Mouse (Mus musculus): ENCODE results near the gene Rab3a. TPM values are rescaled to one million over a fixed set of nuclear protein-coding genes. Genes with fewer than 3 reads are reported as not detected.
A peak's percentile ranks its signal among the peaks of the same experiment; 100 is the strongest.

Gene Rab3a
- 12.8 and 12.9 TPM in 2 replicates for polyA plus RNA-seq (2015; fragmentation: Nextera tagmentation; extraction: Ambion mirVana)

DNA sequence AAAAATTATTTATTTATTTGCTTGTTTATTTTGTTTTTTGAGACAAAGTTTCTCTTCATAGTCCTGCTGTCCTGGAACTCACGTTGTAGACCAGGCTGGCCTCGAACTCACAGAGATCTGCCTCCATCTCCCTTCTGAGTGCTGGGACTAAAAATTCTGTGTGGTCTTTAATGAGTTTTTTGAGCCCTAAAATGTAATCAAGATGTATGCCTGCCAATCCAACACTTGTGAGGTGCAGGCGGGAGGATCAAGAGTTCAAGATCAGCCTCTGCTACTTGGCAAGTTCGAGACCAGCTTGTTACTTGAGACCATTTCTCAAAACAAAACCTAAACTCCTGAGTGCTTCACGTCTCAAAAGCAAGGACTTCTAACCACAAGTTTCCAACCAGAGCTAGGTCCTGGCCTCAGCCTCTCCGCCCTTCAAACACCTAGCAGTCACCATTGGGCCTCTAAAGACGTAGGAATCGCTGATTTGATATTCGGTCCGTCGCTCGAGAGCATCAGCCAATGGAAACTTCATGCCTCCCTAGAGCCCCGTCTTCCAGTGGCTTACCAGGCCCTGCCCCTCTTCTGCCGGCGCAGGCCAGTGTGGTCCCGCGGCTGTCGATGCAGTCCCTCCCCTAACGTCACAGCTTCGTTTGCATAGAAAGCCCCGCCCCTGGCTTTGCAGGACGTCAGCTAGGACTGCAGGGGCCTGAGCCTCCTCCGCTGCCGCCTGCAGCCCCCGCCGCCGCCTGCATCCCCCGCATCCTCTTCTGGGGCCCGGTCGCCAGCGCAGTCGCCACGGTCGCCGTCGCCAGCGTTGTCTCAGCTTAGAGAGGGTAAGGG is at the start of gene Rab3a:
TSS of gene Rab3a (plus strand) at position 637 of the 828 bp plus-strand sequence.
- no peaks in the 10 kb centered on the region for H3K9me3 ChIP-seq
- H3K9ac ChIP-seq = peak within 1 kb of the TSS; percentile 72
- H3K27ac ChIP-seq = peak within 1 kb of the TSS; percentile 78
- peaks cover 1% of the 10 kb centered on the region; the same call in 1 of the 2 replicates for H3K27me3 ChIP-seq
- peak within 1 kb of the TSS; percentile 96 for H3K4me2 ChIP-seq
- ATAC-seq (ENCODE audit: borderline replicate concordance, extremely low read depth, low FRiP score, low TSS enrichment) = peak; percentile 96
- H3K4me1 ChIP-seq = peaks cover 41% of the 10 kb centered on the region
- H3K4me3 ChIP-seq = peak within 1 kb of the TSS; percentile 60
- WGBS = 7% methylated on average over 37 of the region's 37 CpGs
- no peaks in the 10 kb centered on the region for H3K36me3 ChIP-seq

DNA sequence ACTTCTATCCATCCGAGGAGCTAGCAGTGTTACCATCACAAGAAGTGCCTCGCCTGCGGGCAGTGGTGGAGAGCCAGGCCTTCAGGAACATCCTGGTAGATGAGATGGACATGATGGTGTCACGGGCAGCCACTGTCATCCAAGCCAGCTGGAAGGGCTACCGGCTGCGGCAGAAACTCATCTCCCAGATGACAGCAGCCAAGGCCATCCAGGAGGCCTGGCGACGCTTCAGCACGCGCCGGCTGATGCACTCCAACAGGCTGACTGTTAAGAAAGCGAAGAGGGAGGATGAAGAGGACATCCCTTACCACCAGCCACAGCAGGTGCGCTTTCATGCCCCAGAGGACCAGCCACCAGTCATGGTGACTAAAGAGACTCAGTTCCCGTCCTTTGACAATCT is 46.2 kb upstream of the Rab3a start:
- no peak overlapping the region for H3K27ac ChIP-seq
- H3K4me2 ChIP-seq = no peak overlapping the region
- no peak for ATAC-seq (ENCODE audit: borderline replicate concordance, extremely low read depth, low FRiP score, low TSS enrichment)
- H3K27me3 ChIP-seq = no peaks in the 10 kb centered on the region
- H3K9ac ChIP-seq = no peak overlapping the region
- 84% methylated on average over 14 of the region's 14 CpGs for WGBS
- no peaks in the 10 kb centered on the region for H3K36me3 ChIP-seq
- no peak overlapping the region for H3K4me3 ChIP-seq
- H3K9me3 ChIP-seq = no peaks in the 10 kb centered on the region
- no peaks in the 10 kb centered on the region for H3K4me1 ChIP-seq

DNA sequence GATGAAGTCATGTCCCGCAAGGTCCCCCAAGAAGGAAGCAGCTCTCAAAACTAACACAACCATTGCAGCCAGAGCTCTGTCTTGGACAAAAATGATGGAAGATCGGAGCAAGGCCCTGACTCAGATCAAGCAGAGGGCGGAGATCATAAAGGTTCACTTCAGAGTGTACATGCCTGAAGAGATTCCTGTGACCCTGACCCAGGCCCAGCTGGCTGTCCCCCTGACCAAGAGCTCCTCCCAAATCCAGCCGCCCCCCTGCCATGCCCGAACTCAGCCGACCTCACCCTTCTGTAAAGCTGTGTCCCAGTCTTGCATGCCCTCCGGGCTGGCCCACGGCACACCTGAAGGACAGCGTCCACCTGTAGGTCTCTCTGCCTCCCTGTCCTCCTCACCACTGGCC is 44.7 kb upstream of the Rab3a start:
- H3K4me3 ChIP-seq = no peak overlapping the region
- no peaks in the 10 kb centered on the region for H3K36me3 ChIP-seq
- WGBS = 87% methylated on average over 9 of the region's 9 CpGs
- no peak overlapping the region for H3K27ac ChIP-seq
- no peaks in the 10 kb centered on the region for H3K9me3 ChIP-seq
- no peaks in the 10 kb centered on the region for H3K4me1 ChIP-seq
- H3K9ac ChIP-seq = no peak overlapping the region
- H3K4me2 ChIP-seq = no peak overlapping the region
- no peaks in the 10 kb centered on the region for H3K27me3 ChIP-seq
- ATAC-seq (ENCODE audit: borderline replicate concordance, extremely low read depth, low FRiP score, low TSS enrichment) = no peak

DNA sequence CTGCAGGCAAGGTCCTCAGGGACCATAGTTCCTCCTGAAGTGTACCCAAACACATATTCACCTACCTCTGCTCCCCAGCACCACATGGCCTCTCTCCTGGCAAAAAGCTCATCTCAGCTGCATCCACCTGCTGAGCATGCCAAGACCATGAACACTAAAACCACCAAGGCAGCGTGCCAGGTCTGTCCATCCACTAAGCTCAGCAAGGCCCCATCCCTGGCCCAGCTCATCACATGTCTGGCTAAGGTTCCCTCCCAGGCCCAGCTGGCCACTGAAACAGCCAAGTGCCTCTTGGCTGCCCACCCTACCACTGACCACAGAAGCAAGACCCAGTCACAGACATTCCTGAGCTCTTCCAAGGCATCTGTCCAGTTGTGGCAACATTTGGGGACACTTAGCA is 44.2 kb upstream of the Rab3a start:
- no peak for ATAC-seq (ENCODE audit: borderline replicate concordance, extremely low read depth, low FRiP score, low TSS enrichment)
- H3K27ac ChIP-seq = no peak overlapping the region
- no peak overlapping the region for H3K4me2 ChIP-seq
- H3K9me3 ChIP-seq = no peaks in the 10 kb centered on the region
- no peaks in the 10 kb centered on the region for H3K36me3 ChIP-seq
- no peak overlapping the region for H3K9ac ChIP-seq
- H3K4me1 ChIP-seq = no peaks in the 10 kb centered on the region
- WGBS = 93% methylated on average over 1 of the region's 1 CpGs
- no peaks in the 10 kb centered on the region for H3K27me3 ChIP-seq
- H3K4me3 ChIP-seq = no peak overlapping the region

DNA sequence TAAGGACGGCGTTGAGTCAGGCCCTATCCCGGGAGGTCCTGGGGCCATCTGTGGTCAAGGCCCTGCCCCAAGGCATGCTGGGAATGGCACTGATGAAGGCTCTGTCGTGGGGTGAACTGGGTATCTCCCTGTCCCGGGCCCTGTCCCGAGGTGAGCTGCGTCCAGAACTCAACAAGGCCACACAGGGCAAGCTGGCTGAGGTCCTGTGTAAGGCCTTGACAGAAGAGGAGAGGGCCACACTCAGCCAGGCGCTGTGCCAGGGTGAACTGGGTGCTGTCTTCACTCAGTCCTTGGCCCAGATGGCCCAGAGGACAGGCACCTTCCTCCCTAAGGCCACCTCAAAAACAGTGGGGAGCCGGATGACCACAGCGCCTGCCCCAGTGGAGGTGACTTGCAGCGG is 43.4 kb upstream of the Rab3a start:
- no peak overlapping the region for H3K4me2 ChIP-seq

DNA sequence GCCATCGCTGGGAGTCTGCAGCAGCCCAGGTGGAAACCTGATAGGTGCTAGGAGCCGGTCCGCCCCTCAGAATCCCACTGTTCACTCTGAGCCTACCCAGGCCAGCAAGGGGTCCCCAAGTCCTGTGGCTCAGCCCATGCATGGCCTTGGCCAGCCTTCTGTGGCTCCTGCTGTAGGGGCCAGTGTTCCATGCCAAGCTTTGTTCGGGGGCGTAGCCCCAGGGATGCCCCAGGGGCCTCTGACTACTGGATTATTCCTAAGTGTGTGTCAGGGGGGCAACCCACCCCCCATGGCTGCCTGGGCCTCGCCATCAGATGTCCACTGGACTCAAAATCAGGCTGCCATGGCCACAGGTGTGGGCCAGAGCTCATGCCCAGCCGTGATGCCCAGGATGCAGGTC is 40.5 kb upstream of the Rab3a start:
- Histone ChIP-seq H3K4me2 (no peak overlapping the region), H3K27ac (no peak overlapping the region), H3K9me3 (no peaks in the 10 kb centered on the region), H3K36me3 (no peaks in the 10 kb centered on the region), H3K27me3 (no peaks in the 10 kb centered on the region), H3K4me3 (no peak overlapping the region), H3K4me1 (0 out of 2 replicates have a peak, but pooled peaks cover 4% of the 10 kb centered on the region), H3K9ac (no peak overlapping the region)
- no peak; the same call in 1 of the 2 replicates for ATAC-seq (ENCODE audit: borderline replicate concordance, extremely low read depth, low FRiP score, low TSS enrichment)
- 81% methylated on average over 7 of the region's 7 CpGs for WGBS

More for the DNA sequence above, 43.4 kb upstream of the Rab3a start:
- Histone ChIP-seq H3K27ac (no peak overlapping the region), H3K4me1 (no peaks in the 10 kb centered on the region), H3K27me3 (no peaks in the 10 kb centered on the region), H3K9me3 (no peaks in the 10 kb centered on the region), H3K4me3 (no peak overlapping the region), H3K9ac (no peak overlapping the region), H3K36me3 (no peaks in the 10 kb centered on the region)
- WGBS = 83% methylated on average over 11 of the region's 11 CpGs
- no peak for ATAC-seq (ENCODE audit: borderline replicate concordance, extremely low read depth, low FRiP score, low TSS enrichment)

DNA sequence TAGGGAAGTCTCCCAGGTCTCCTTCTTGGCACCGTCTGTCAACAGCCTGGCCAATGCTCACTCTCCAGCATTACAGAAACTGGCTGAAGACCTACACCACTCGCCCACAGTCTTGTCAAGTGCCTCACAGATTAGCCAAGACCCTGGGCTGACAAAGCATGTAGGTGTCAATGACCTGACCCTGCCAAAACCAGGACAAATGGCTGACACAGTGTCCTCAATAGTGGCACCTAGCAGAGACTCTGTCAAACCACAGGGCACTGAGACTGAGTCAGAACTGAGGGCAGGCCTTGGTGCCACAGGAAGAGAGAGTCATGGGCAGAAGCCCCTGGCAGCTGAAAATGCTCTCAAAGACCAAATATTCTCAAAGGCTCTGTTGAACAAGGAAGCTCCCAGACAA is 39.4 kb upstream of the Rab3a start:
- 46% methylated on average over 2 of the region's 2 CpGs for WGBS
- no peak for ATAC-seq (ENCODE audit: borderline replicate concordance, extremely low read depth, low FRiP score, low TSS enrichment)

DNA sequence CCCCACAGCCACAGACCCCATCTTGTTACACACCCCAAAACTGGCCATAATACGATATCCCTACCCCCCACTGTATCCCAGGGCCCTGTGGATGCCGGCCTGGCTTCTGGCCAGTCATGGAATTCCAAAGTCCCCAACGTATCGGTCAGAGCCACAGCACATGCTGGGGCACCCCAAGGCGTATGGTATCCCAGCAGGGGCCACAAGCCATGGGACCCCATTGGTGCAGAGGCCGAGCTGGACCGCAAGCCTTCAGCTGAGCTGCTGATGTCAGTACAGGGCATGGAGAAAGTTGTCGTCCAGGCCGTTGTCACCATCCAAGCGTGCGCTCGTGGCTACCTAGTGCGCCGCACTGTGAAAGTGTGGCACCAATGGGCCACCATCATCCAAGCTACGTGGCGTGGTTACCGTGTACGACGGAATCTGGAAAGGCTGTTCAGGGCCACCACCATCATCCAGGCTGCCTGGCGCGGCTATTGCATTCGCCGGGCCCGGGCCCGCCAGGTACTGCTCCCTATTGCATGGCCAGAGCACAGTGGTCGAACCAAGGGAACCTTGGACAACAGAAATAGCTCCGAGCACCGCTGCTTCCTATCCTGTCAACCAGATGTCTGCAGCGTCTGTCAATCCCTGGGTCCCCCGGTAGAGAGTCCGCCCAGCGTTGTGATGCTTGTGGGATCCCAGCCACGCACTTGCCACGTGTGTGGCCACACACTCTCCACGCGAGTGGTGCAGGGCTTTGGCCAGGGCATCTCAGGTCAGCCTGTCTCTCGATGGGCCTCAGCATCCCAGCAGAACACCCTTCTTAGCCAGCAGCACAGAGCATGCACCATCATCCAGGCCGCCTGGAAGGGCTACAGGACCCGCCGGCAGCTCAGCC is 37.7 kb upstream of the Rab3a start:
- 81% methylated on average over 40 of the region's 40 CpGs for WGBS
- no peak overlapping the region for H3K4me3 ChIP-seq

More for the DNA sequence above, 39.4 kb upstream of the Rab3a start:
- Histone ChIP-seq H3K4me2 (no peak overlapping the region), H3K27ac (no peak overlapping the region), H3K27me3 (no peaks in the 10 kb centered on the region), H3K9ac (no peak overlapping the region), H3K36me3 (no peaks in the 10 kb centered on the region), H3K4me1 (0 out of 2 replicates have a peak, but pooled peaks cover 4% of the 10 kb centered on the region), H3K4me3 (no peak overlapping the region), H3K9me3 (no peaks in the 10 kb centered on the region)

DNA sequence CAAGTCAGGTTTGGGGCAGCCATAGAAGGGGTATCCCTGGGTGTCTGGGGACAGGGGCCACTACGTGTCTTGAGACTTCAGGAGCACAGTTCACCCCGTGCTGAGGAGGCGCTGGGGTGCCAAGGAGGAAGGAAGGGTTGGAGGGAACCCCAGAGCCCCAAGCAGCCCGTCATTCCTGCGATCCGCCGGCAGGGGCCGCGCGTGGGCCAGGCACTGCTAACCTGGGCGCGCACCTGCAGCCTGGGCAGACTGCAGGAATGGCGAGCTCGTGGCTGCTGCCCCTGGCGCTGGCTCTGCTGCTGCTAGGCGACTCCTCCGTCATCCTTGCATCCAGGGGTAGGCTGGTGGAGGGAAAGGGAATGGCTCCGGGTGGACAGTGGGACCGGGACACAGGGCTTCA is 36.2 kb upstream of the Rab3a start, which contains the start of gene Gm3336:
TSS of gene Gm3336 (plus strand) at position 247 of the 400 bp plus-strand sequence.
- Histone ChIP-seq H3K4me1 (0 out of 2 replicates have a peak, but pooled peaks cover 4% of the 10 kb centered on the region), H3K9ac (no peak within 1 kb of the TSS), H3K27ac (no peak within 1 kb of the TSS), H3K4me3 (no peak within 1 kb of the TSS), H3K4me2 (no peak within 1 kb of the TSS), H3K27me3 (no peaks in the 10 kb centered on the region), H3K9me3 (no peaks in the 10 kb centered on the region), H3K36me3 (no peaks in the 10 kb centered on the region)
- 1% methylated on average over 19 of the region's 19 CpGs for WGBS
- peak; percentile 15; the same call in 1 of the 2 replicates for ATAC-seq (ENCODE audit: borderline replicate concordance, extremely low read depth, low FRiP score, low TSS enrichment)

More for the DNA sequence above, 37.7 kb upstream of the Rab3a start:
- no peak for ATAC-seq (ENCODE audit: borderline replicate concordance, extremely low read depth, low FRiP score, low TSS enrichment)
- no peak overlapping the region for H3K4me2 ChIP-seq
- H3K27ac ChIP-seq = no peak overlapping the region
- no peaks in the 10 kb centered on the region for H3K27me3 ChIP-seq
- H3K36me3 ChIP-seq = no peaks in the 10 kb centered on the region
- 0 out of 2 replicates have a peak, but pooled peaks cover 4% of the 10 kb centered on the region for H3K4me1 ChIP-seq
- no peaks in the 10 kb centered on the region for H3K9me3 ChIP-seq
- H3K9ac ChIP-seq = no peak overlapping the region

DNA sequence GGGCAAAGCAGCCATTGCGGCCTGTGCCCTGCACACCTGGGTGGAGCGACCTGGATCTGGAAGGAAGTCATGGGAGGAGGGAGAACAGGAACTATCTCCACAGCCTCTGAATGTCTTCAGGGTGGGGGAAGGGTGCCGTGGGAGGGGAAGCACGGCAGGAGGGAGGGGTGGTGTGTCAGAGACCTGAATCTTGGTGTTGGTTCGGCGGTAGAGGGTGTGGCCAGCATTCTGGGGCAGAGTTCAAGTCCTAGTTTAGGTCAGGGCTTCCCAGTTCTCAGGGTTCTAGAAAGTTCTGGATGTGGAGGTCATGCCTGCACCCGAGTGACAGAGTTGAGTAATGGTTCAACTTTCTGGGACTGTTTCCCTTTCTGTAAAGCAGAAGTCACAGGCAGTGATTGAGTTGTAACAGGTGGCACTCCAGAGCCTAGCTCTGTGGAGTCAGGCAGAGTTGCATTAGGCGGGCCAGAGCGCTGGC is 34.6 kb upstream of the Rab3a start:
- no peak overlapping the region for H3K27ac ChIP-seq
- ATAC-seq (ENCODE audit: borderline replicate concordance, extremely low read depth, low FRiP score, low TSS enrichment) = no peak
- no peak overlapping the region for H3K4me3 ChIP-seq
- no peaks in the 10 kb centered on the region for H3K27me3 ChIP-seq
- 0 out of 2 replicates have a peak, but pooled peaks cover 4% of the 10 kb centered on the region for H3K4me1 ChIP-seq
- H3K36me3 ChIP-seq = no peaks in the 10 kb centered on the region
- 44% methylated on average over 9 of the region's 9 CpGs for WGBS
- no peaks in the 10 kb centered on the region for H3K9me3 ChIP-seq
- H3K9ac ChIP-seq = no peak overlapping the region
- no peak overlapping the region for H3K4me2 ChIP-seq

DNA sequence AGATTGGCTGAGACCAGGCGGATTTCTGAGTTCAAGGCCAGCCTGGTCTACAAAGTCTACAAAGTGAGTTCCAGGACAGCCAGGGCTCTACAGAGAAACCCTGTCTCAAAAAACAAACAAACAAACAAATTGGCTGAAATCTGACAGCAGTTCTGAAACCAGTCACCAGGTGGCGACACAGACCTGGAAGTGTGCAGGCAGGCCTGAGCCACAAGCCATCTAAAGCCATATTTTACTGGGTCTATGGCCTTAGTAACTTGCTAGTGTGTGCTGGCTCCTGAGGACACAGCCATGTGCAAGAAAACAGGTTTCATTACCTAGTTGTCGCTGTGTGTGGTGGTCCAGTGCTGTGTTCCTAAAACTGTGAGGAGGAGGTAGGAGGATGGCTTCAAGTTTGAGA is 33.7 kb upstream of the Rab3a start:
- no peak overlapping the region for H3K4me2 ChIP-seq
- H3K4me1 ChIP-seq = 0 out of 2 replicates have a peak, but pooled peaks cover 4% of the 10 kb centered on the region
- H3K9ac ChIP-seq = no peak overlapping the region
- no peaks in the 10 kb centered on the region for H3K36me3 ChIP-seq
- whole genome bisulfite sequencing = 6% methylated on average over 3 of the region's 3 CpGs
- no peak overlapping the region for H3K27ac ChIP-seq
- no peaks in the 10 kb centered on the region for H3K9me3 ChIP-seq
- H3K27me3 ChIP-seq = no peaks in the 10 kb centered on the region
- no peak overlapping the region for H3K4me3 ChIP-seq
- ATAC-seq (ENCODE audit: borderline replicate concordance, extremely low read depth, low FRiP score, low TSS enrichment) = no peak; the same call in 1 of the 2 replicates
